Mouse (Mus musculus): Measurements from ENCODE around the gene Arl14.

The Arl14 gene

DNA sequence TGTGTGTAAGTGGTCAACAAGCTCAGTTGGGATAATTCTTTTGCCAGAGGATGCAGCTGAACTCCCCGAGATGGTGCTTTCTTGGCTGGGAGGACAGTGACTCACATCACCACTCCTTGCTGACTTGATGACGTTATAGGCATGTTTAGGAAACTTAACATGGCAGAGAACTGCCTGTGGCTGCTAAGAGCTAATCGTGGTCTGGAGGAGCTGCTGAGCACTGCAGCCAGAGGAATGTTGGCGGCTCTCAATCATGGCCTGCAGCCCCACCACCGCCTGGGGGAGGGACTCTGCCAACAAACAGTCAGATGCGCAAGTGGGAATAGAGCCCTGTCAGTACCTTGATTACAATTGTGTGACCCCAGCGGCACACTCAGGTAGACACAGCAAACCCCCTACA, 49.6 kb downstream of the Arl14 start:
- DNase-seq (ENCODE audit: low read depth, low spot score): no peak
